Mouse (Mus musculus): ENCODE results near the gene Nme2.

Gene Nme2

DNA sequence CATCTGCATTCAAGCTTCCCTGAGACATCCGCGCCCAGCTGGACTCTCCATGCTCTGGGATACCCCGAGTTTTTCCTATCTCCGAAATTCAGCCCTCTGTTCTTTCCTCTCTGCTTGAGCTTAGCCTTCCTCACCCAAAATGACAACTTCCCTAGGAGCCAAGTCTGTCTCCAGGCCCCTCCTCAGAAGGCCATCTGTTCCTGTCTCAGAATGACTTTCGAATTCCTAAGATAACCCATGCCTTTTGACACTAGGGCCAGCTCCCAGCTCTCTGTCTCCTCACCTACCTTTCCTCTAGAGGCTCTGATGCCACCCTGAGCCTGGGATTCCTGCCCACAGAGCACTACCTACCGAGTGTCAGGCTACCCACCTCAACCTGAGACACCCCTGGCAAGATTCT lies at the start of gene Nme2:
TSS of gene Nme2 (minus strand) at position 101 of the 400 bp plus-strand sequence.
- DNase-seq (ENCODE audit: low spot score) = no peak

DNA sequence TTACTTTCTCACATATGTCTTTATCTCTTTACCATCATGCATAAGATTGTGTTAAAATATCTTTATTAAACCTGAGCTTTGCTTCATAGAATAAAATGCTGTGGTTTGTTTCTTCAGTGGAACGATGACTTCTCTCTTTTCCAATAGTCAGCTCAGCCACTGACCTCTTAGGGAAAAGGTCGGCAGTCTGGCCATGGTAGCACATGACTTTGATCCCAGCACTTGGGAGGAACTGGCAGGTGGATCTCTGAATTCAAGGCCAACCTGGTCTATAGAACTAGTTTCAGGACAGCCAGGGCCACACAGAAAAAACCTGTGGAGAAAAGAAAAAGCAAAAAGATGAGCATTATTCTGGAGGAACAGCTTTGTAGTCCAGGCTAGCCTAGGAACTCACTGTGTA lies 47.3 kb upstream of the Nme2 start:
- DNase-seq (ENCODE audit: low spot score) = no peak

DNA sequence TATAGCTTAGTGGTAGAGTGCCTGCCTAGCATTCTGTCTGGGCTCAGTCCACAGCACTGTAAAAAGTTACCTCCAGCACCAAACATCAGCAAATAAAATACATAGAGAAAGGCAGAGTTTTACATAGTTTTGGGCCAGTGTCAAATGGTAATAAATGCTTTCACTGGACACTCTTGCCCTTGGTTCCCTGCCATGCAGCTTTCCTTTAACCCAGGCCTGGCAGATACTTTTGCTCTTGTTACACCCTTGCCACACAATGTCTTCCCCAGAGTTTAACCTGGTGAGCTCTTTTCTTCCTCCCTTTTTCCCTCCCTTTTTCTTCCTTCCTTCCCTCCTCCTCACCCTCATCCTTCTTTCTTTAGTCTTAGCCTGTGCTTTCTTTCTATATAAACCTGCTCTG lies 43.2 kb upstream of the Nme2 start:
- no peak for DNase-seq (ENCODE audit: low spot score)

DNA sequence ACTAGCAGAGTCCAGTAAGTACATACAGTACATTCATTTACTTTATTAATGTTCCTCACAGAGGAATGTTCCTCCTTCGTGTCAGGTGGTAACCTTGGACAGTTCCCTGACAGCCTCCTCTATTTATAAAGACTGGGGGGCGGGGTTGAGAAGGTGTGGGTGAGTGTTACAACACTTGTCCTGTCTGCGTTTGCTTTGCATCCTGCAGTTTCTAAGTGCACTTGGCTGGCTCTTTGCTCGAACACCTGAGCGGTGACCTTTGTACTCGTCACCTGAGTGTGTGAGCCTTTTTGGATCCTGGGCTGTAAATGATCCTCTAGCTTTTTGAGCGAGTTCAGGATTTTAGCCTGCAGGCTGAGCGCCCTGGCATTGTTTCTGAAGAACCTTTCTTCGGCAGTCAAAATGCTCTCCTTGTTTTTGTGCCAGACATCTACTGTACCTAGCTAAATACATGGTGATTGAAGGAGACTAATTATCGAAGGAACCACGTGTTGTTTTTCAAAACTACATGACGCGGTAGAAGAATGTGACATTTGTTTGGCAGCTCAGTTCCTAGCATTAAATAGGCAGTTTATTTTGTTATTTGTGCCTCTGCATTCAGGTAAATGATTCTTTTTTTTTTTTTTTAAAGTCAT lies 41.2 kb upstream of the Nme2 start:
- no peak for DNase-seq (ENCODE audit: low spot score)

DNA sequence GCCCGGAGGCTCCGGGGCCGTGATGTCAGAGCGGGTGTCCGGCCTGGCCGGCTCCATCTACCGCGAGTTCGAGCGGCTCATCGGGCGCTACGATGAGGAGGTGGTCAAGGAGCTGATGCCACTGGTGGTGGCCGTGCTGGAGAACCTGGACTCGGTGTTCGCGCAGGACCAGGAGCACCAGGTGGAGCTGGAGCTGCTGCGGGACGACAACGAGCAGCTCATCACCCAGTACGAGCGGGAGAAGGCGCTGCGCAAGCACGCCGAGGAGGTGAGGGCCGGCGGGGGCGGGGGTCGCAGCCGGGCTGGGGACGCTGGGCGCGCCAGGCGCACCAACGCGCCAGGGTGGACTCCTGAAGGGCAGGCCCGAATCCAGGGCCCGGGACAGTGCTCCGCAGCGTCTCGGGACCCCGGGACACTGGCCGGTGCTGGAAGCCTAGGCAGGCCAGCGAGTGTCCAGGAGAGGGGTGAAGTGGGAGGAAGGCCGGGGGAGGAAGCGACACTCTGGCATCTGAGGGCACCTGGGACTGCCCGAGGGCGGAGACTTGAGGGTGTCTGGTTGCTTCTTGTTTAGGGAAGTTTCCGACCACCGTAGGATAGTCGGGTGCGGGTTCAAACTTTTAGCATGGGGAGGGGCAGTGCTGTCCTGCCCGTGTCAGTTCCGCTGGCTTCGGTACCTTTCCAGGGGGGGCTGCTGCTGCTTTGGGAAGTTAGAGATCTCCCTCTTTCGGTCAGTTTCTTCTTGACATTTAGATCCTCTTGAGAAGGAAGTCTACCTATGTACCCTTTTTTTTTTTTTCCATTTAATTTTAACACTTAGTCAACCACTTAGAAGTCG lies 40.5 kb upstream of the Nme2 start:
- DNase-seq (ENCODE audit: low spot score) = peak; percentile 61

DNA sequence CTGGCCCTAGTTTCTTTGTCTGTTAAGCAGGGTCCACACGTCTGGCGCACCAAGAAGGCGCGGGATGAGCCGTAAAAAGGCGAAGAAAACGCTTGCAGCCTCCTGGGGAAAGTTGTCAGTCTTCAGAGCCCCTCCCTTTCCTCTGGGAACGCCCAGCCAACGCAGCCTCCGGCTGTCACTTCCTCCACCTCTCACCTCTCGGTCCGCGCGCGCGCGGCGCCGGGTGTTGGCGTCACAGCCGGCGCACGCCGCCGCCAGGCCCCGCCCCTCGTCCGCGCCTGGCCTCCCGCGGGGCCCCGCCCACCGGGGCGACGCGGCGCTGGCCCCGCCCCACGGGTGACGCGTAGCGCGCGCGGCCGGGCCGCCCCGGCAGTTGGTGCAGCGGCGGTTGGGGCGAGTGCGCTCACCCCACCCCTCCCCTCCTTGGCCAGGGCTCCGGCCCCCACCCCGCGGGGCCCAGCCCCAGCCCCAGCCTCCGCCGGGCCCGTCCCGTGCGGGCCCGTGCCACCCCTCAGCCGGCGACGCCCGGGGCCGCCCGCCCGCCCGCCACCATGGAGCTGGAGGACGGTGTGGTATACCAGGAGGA lies 39.8 kb upstream of the Nme2 start, which contains the start of gene Spag9:
TSS of gene Spag9 (plus strand) at position 372 of the 586 bp plus-strand sequence.
- peak; percentile 94 for DNase-seq (ENCODE audit: low spot score)

DNA sequence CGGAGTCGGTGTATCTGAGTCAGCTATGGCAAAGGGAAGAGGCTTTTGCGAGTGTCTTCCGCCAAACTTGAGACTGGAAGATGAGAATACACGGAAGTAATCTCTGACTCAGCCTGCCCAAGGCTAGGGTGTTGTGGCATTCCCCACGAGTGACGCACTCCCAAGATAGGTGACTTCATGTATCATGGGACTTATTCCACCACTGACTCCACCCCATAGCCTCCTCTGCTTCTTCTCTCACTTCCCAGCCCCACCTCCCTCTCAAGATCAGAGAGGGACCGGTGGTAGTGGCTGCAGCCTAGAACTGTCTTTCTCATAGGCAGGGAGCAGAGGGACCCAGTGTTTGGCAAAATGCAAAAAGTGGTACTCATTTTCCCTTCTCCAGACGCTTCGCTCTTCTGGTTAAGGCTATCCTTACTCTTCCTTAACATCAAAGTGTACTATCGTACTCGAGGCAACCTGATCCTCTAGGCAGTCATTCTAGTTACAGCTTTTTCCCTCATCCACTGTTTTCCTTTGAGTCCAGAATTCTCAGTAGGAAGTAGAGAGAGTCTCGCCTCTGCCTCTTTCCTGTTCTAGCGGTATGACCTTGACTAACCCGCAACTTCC lies 39.2 kb upstream of the Nme2 start:
- DNase-seq (ENCODE audit: low spot score) = peak; percentile 66

DNA sequence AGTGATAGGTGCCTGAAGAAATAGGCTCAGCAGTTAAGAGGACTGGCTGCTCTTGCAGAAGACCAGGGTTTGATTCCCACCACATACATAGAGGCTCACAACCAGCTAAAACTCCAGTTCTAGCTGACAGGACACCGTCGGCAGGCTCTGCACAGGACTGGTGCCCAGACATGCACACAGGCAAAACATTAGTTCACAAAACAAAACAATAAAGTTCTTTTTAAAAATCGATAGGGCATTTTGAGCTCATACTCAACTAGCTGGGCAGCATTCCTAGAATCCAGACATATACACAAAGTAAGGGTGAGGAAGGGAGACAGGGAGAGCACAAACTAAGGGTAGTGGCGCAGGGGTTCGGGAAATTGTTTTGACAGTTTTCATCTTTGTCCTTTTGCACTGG lies 38.5 kb upstream of the Nme2 start:
- DNase-seq (ENCODE audit: low spot score) = no peak

DNA sequence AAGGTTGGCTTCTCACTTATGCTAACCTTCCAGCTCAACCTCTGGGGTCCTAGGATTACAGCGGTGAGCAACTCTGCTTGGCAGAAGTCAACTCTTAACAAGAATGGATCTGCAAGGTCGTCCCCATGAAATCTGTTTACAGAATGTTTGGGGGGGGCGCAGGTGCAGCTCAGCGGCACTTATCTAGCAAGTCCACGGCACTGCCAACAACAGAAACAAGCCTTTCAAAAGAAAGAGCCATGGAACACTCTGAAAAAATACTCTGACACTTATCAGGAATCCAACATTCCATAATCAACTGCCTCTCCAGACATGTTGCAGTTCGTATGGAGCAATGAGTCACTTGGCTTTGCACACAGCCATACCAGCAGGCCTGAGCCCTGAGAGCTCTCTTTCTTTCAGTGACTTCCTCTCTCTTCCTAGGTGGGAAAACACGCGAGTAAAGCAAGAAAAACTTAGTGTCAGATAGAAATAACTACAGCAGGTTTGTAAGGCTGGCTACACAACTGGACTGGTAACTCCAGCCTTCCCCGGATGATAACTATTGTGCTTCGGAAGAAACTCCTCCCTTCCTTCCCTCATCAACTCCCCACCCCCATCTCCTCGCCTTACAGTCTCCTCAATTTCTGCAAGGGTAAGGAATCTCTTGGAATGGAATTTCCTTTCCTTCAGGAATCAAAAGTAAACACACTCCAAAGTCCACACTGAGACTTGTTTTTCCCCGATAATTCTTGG lies 32.4 kb upstream of the Nme2 start:
- no peak for DNase-seq (ENCODE audit: low spot score)

DNA sequence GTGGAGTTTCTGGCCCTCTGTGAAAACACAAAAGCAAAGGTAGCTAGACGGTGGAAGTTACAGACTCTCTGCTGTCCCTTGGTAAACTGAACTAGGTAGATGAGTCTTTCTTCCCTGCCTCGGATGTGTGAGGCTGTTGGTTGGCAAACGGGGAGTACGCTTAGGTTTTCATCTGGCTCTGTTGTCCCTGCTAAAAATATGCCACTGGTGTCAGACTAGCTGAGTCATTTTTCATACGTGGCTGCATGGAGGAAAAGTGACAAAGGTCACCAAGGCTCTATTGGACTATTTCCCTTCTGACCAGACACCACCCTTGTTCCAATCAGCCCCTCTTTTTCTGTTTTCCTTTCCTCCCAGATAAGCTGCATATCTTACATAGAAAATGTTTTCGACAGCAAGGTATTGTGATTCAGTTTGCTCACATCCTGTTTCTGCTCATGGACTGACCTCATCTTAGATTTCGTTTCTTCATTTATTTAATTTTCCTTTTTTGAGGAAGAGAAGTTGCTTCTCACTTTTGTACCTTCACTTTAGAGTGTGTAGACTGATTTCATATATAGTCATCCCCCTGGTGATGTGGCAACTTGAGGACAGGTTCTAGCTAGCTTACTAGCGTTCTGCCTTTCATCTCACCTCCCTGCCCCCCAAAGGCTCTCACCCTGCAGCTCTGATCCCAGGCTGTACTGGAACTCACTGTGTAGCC lies 31.7 kb upstream of the Nme2 start:
- no peak for DNase-seq (ENCODE audit: low spot score)

DNA sequence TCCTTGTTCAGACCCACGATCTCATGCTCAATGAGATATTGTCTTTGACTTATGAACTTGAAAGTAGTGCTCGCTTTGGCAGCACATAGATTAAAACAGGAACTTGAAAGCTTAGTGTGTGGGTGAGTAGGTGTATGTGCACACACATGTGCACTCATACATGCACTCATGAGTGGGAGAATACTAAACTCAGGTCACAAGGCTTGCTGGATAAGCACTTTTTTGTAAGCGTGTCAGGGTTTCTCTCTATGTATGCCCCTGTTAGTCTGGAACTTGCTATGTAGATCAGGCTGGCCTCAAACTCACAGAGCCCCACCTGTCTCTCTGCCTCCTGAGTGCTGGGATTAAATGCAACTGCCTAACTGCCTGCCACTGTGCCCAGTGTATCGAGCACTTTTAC lies 31.0 kb upstream of the Nme2 start:
- DNase-seq (ENCODE audit: low spot score) = no peak

DNA sequence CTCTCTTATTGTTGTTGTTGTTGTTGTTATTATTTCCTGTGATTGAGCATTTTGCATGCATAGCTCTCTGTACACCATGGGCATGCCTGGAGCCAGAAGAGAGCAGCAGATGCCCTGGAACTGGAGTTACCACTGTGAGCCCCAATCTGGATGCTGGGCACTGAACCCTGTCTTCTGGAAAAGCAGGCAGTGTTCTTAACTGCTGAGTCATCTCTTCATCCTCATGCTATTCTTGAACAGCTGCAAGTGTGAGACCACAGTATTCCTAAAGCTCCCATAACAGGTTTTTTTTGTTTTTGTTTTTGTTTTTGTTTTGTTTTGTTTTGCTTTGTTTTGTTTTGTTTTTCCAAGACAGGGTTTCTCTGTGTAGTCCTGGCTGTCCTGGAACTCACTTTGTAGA lies 30.2 kb upstream of the Nme2 start:
- DNase-seq (ENCODE audit: low spot score) = no peak

DNA sequence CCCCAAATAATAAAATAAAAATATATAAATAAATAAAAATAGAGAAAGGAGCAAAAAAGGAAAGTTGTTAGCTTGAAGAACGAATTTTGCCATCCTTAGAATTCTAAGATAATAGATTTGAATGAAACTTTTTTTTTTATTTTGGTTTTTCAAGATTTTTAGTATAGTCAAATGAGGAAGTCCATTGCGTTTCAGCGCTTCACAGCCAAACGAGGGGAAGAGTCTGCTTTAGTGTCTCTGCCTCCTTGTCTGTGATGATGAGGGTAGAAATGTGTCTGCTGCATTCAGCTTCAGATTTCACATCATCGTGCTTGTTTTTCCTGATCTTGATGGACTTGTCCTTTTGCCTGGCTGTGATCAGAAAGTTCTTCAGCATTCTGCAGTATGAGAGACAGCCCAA lies 29.2 kb upstream of the Nme2 start:
- DNase-seq (ENCODE audit: low spot score) = no peak

DNA sequence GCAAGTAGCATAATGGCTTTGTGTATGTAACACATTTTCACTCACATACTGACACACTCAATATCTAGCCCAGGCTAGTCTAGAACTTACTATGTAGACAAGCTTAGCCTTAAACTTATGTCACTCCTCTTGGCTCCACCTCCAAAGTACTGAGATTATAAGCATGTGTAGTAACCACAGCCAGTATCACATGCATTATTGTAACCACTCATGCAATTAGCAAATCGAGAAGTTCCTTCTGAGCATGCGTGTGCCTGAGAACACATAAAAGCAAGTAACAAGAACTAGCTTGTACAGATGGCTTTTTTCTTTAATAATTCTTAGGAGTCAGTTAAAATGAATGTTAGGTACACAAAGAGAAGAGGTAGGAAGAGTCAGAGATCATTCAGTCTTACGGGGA lies 28.6 kb upstream of the Nme2 start:
- no peak for DNase-seq (ENCODE audit: low spot score)

DNA sequence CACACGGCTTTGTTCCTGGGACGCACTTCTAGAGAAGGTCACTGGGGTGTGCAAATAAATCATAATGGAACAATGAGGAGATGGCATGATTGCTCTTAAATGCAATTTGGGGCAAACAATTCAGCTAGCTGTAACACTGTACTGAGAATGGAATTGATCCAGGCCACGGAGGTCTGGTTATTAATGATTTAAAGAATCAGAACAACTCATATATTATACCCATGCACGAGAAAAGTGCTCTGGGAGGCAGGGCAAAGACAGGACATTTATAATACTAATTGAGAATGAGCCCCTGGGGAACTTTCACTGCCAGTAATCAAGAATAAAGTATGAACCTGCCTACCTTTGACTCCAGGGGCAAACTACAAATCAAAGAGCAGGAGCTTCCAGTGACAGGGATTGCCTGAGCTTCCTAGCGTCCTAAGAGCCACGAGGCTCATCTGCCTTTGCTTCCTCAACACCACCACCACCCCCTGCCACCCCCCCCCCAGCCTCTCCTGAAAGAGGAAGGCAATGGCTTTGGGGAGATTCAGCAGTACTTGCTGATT lies 23.5 kb upstream of the Nme2 start:
- DNase-seq (ENCODE audit: low spot score) = no peak

DNA sequence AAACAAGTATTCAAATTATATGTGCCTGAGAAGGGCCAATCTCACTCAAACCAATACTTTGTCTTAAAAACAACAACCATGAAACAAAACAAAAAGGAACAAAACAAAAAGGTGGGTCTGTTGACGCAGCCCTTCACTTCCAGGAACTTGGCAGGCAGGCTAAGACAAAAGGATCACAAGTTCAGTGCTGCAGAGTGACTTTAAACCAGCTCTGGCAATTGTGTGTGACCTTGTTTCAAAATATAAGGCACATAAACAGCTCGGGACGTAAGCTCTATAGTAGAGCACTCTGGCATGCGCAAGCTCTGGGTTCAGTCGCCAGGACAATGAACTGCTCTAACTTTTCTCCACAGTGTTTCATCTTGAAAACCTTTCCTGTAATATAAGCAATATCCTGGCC lies 16.9 kb upstream of the Nme2 start:
- DNase-seq (ENCODE audit: low spot score) = no peak

DNA sequence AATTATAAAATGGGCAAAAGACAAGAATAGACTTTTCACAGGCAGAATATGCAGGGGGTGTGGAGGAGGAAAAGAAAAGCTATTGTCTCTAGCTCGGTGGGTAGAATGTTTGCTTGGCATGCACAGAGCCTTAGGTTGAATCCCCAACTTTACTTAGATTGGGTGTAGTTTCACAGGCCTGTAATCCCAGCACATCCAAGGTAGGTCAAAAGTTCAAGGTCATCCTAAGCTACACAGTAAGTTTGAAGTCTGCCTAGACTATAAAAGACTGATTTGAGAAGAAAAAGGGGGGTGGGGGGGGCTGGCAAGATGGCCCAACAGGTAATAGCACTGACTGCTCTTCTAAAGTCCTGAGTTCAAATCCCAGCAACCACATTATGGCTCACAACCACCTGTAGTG lies 13.7 kb upstream of the Nme2 start:
- DNase-seq (ENCODE audit: low spot score) = no peak

DNA sequence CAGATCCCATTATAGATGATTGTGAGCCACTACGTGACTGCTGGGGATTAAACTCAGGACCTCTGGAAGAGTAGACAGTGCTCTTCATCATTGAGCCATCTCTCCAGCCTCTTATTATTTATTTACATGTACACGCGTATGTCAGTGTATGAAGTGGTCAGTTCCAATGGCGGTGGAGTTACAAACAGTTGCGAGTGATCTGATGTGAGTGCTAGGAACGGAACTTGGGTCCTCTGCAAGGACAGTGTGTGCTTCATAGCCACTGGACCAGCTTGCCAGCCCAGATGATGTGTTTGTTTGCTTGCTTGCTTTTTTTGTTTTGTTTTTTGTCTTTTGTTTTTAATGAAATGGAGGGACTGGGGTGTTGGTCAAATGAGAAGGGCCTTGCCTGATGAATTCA lies 13.1 kb upstream of the Nme2 start:
- no peak for DNase-seq (ENCODE audit: low spot score)

DNA sequence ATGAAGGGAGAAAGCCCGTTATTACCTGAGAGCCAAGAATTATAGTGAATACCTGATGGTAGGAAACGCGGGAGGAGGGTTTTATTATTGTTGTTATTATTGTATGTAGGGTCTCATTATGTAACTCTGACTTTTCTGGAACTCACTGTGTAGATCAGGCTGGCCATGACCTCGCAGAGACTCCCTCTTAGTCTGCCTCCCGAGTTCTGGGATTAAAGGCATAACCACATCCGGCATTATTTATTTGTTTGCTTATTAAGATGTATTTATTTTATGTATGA lies 12.7 kb upstream of the Nme2 start:
- DNase-seq (ENCODE audit: low spot score) = no peak

DNA sequence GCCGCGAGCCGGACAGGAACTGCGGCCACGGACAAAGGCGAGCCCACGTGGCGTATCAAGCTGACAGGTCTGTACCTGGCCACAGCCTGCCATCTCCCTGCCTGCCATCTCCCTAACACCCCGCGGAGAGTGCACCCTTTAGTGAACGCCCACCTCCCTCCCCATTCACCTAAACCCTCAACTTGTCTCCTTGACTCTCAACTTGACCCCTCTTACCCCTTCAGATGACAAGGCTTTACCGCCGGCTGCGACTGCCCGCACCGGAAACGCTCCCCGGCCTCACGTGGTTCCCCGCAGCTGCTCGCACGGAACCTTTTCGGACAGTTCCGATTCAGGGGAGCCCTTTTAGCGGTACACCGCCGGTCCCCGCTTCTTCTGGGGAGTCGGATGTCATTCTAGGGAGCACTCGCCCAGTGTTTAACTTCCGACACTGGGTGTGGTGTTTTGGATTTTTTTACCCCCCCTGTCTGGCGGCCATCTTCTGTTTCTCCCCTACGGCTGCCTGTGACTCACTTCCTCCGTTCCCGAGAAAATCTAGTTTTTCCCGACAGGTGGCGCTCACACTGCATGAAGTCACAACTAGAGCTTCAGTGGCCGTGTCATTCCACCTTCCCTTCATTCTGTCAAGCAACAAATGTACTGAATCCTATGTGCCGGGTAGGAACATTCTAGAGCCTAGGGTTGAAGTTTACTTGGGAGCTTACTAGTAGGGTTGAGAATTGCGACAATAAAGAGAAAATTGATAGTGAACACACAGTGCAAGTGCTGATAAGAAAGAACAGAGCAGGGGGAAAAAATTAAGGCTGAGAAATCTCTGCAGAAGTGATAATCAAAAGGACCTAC lies 12.2 kb upstream of the Nme2 start, which contains the start of the genes Gm20390 and Nme1:
TSS of gene Gm20390 (minus strand) at position 289 of the 843 bp plus-strand sequence.
TSS of gene Nme1 (minus strand) at position 517 of the 843 bp plus-strand sequence.
- DNase-seq (ENCODE audit: low spot score) = peak; percentile 98

All from embryo, embryonic 10 days (tissue).